Mouse (Mus musculus) gastrocnemius, adult 2 months (tissue): ENCODE data around the gene Gns. TPM values are rescaled to one million over a fixed set of nuclear protein-coding genes. Genes with fewer than 3 reads are reported as not detected.

Experiments
- DNase-seq: peaks from one replicate; pipeline ENCODE4 v3.0.0; 2022
- H3K27ac ChIP-seq: fragments of 200-600 bp; 2 replicates; pipeline ENCODE4 v1.8.1; 2022; ENCODE audit warnings: mild to moderate bottlenecking
- H3K4me3 ChIP-seq: fragments of 200-600 bp; 2 replicates; pipeline ENCODE4 v1.8.1; 2022; ENCODE audit warnings: mild to moderate bottlenecking, moderate library complexity
- CTCF ChIP-seq: fragments of 200-600 bp; IDR thresholded peaks from 2 replicates; pipeline ENCODE4 v1.8.1; 2022; ENCODE audit warnings: antibody characterized with exemption, mild to moderate bottlenecking, moderate library complexity
- intact Hi-C: fragments of 180-260 bp; cut with DNase I; formaldehyde crosslinking; loops from one replicate; pipeline ENCODE4 v1.15.1; 2025
- total RNA-seq, 2 experiments: library from RNA; stranded (reverse); gene quantifications; 2 replicates each; pipeline ENCODE4 v1.2.3; 2021

Gene Gns
- total RNA-seq, 2 experiments from 2014 or later, result 27.3 to 34.0 TPM

GRCm38 (mm10) chr10:121394789-121395325, 30.0 kb downstream of the Gns start:
- intact Hi-C loops, result no loop called here
- DNase-seq, result no peak
- Histone ChIP-seq H3K27ac (no peak overlapping the region), H3K4me3 (no peak overlapping the region)
- no peak for TF ChIP-seq CTCF

- intact Hi-C loops, result no loop called here
- no peak for TF ChIP-seq CTCF
- peak; percentile 47 for DNase-seq
- no peak overlapping the region for H3K4me3 ChIP-seq
- no peak overlapping the region for H3K27ac ChIP-seq
Measured at GRCm38 (mm10) chr10:121395542-121396176, 30.8 kb downstream of the Gns start.

- Histone ChIP-seq H3K4me3 (no peak overlapping the region), H3K27ac (no peak overlapping the region)
- intact Hi-C loops, result no loop called here
- DNase-seq, result no peak
- TF ChIP-seq CTCF, result no peak
Measured at GRCm38 (mm10) chr10:121398599-121398998, 33.7 kb downstream of the Gns start.

GRCm38 (mm10) chr10:121401005-121401404, 36.1 kb downstream of the Gns start:
- no peak overlapping the region for H3K4me3 ChIP-seq
- intact Hi-C loops, result no loop called here
- no peak for DNase-seq
- TF ChIP-seq CTCF, result no peak
- no peak overlapping the region for H3K27ac ChIP-seq

GRCm38 (mm10) chr10:121403104-121403503, 38.2 kb downstream of the Gns start:
- TF ChIP-seq CTCF, result no peak
- intact Hi-C loops, result no loop called here
- DNase-seq, result no peak
- Histone ChIP-seq H3K27ac (no peak overlapping the region), H3K4me3 (no peak overlapping the region)

GRCm38 (mm10) chr10:121403946-121404345, 39.1 kb downstream of the Gns start:
- no peak for DNase-seq
- Histone ChIP-seq H3K27ac (no peak overlapping the region), H3K4me3 (no peak overlapping the region)
- intact Hi-C loops, result no loop called here
- no peak for TF ChIP-seq CTCF

GRCm38 (mm10) chr10:121409717-121410116, 44.8 kb downstream of the Gns start:
- Histone ChIP-seq H3K27ac (no peak overlapping the region), H3K4me3 (no peak overlapping the region)
- peak; percentile 24 for DNase-seq
- peak; percentile 82 for TF ChIP-seq CTCF
- intact Hi-C loops, result loop anchor here (1.0 to 2.0 kb wide), 2 partner anchors 67 to 107 kb away; partner anchors contain the start of gene Rassf3

- DNase-seq, result peak; percentile 8
- peak overlapping the region; percentile 58 for H3K27ac ChIP-seq
- TF ChIP-seq CTCF, result no peak
- intact Hi-C loops, result loop anchor here (2.0 kb wide), 1 partner anchor 65 kb away; the partner anchor contains the start of gene Rassf3
- H3K4me3 ChIP-seq, result no peak overlapping the region
Measured at GRCm38 (mm10) chr10:121411721-121412455, 47.0 kb downstream of the Gns start.

GRCm38 (mm10) chr10:121412824-121413223, 47.9 kb downstream of the Gns start:
- peak; percentile 15 for DNase-seq
- intact Hi-C loops, result no loop called here
- TF ChIP-seq CTCF, result peak; percentile 3; the same call in 1 of the 2 replicates
- Histone ChIP-seq H3K4me3 (no peak overlapping the region), H3K27ac (peak overlapping the region; percentile 58)

- no peak overlapping the region for H3K27ac ChIP-seq
- no peak for TF ChIP-seq CTCF
- peak; percentile 24 for DNase-seq
- no peak overlapping the region for H3K4me3 ChIP-seq
- intact Hi-C loops, result no loop called here
Measured at GRCm38 (mm10) chr10:121414127-121414526, 49.2 kb downstream of the Gns start.

GRCm38 (mm10) chr10:121418835-121419234, 53.9 kb downstream of the Gns start:
- TF ChIP-seq CTCF, result no peak
- DNase-seq, result peak; percentile 45
- Histone ChIP-seq H3K4me3 (no peak overlapping the region), H3K27ac (peak overlapping the region; percentile 82)
- intact Hi-C loops, result no loop called here

GRCm38 (mm10) chr10:121419640-121420470, 55.0 kb downstream of the Gns start:
- intact Hi-C loops, result no loop called here
- peak overlapping the region; percentile 35 for H3K4me3 ChIP-seq

More at GRCm38 (mm10) chr10:121419640-121420470, 55.0 kb downstream of the Gns start:
- no peak for TF ChIP-seq CTCF
- DNase-seq, result peak; percentile 37
- peak overlapping the region; percentile 82 for H3K27ac ChIP-seq
